Mouse (Mus musculus): ENCODE results near the gene Gpr152. TPM values are rescaled to one million over a fixed set of nuclear protein-coding genes. Genes with fewer than 3 reads are reported as not detected.
"Not testable (repeated sequence)": the region's sequence is repeated elsewhere in the genome, so short reads cannot be mapped to it uniquely, and the experiment has no call there.

The Gpr152 gene
- polyA plus RNA-seq, 1 experiment from 2014 or later: not detected

- H3K4me1 ChIP-seq (replicated peaks; ENCODE audit: control insufficient read depth, insufficient read depth, low read length): peaks cover 24% of the 10 kb centered on the region
- H3K27ac ChIP-seq: no peak overlapping the region
- ATAC-seq (ENCODE audit: low FRiP score) (no peak), DNase-seq (ENCODE audit: low spot score) (no peak)
- H3K9ac ChIP-seq: no peak overlapping the region
- WGBS: 81% methylated on average over 4 of the region's 4 CpGs
- H3K4me3 ChIP-seq (replicated peaks; ENCODE audit: low read length): no peak overlapping the region
- no peak overlapping the region for H3K4me2 ChIP-seq (replicated peaks)
- H3K36me3 ChIP-seq (replicated peaks; ENCODE audit: control insufficient read depth, insufficient read depth): peaks cover 19% of the 10 kb centered on the region
- no peaks in the 10 kb centered on the region for H3K27me3 ChIP-seq (ENCODE audit: control insufficient read depth, insufficient read depth, low read length)
- no peaks in the 10 kb centered on the region for H3K9me3 ChIP-seq (ENCODE audit: control insufficient read depth, low read length)
Measured at GRCm38 (mm10) chr19:4124432-4124831, 15.2 kb upstream of the Gpr152 start.

DNA sequence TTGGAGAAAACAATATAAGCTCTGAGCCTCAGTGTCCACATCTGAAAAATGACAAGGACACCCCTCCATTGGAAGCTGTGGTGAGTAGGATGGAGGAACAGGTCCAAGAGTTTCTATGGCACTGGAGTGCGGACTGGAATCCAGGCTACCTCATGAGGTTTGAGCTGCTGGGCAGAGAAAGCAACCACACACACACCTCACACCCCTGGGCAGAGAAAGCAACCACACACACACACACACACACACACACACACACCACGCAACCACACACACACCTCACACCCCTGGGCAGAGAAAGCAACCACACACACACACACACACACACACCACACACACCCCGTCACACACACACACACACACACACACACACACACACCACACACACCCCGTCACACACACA, 14.3 kb upstream of the Gpr152 start:
- 10% methylated on average over 4 of the region's 4 CpGs for WGBS
- peak overlapping the region; percentile 91 for H3K9ac ChIP-seq
- DNase-seq (ENCODE audit: low spot score); H3K9me3 ChIP-seq (ENCODE audit: control insufficient read depth, low read length); H3K27me3 ChIP-seq (ENCODE audit: control insufficient read depth, insufficient read depth, low read length): not testable (repeated sequence)
- H3K4me1 ChIP-seq (replicated peaks; ENCODE audit: control insufficient read depth, insufficient read depth, low read length): peaks cover 22% of the 10 kb centered on the region
- H3K36me3 ChIP-seq (replicated peaks; ENCODE audit: control insufficient read depth, insufficient read depth): peaks cover 26% of the 10 kb centered on the region
- peak; percentile 42 for ATAC-seq (ENCODE audit: low FRiP score)
- peak overlapping the region; percentile 83 for H3K4me3 ChIP-seq (replicated peaks; ENCODE audit: low read length)
- peak overlapping the region; percentile 63 for H3K27ac ChIP-seq
- H3K4me2 ChIP-seq (replicated peaks): peak overlapping the region; percentile 71

DNA sequence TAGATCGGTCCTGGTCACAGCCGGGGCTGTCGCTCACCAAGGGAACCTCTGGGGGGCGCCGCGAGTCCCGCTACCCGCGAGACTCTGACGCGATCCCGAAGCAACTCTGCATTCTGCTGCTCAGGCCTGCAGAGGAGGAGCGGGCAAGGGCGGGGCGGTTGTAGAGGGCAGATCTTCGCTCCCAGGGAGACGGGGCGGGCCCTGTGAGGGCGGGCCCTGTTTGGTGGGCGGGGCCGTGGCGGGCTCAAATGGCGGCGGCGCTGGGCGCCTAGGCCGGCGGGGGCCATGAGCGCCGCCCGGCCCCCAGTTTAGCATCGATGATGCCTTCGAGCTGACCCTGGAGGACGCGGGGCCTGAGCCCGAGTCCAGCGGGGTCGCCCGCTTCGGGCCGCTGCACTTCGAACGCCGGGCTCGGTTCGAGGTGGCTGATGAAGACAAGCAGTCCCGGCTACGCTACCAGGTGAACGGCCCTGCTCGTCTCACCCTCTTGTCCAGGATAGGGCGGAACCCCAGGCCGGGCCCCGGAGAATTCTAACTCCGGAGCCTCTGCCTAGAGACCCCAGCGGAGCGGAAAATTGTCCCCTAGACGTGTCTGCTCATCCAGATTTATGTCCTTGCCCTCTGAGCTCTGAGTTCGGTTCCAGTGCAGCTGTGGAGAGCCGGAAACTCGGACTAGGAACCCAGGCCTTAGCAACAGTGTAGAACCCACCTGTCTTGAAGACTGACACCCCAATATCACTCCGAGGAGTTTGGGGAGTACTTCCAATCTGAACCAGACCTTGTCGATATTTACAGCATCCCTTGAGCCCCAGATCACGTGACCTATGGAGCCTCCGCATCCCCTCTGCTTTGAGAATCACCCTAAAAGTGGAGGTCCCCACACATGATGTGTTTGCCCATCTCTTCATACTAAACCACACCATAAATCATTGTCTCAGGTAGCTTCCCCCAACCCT, 13.6 kb upstream of the Gpr152 start, which contains the start of gene Aip:
Gene Aip (minus strand): TSS at position 118 of the 956 bp plus-strand sequence.
- ATAC-seq (ENCODE audit: low FRiP score) (peak; percentile 94), DNase-seq (ENCODE audit: low spot score) (peak; percentile 96)
- H3K9ac ChIP-seq: peak within 1 kb of the TSS; percentile 91
- H3K4me2 ChIP-seq (replicated peaks): peak within 1 kb of the TSS; percentile 71
- peaks cover 29% of the 10 kb centered on the region for H3K36me3 ChIP-seq (replicated peaks; ENCODE audit: control insufficient read depth, insufficient read depth)
- peak within 1 kb of the TSS; percentile 83 for H3K4me3 ChIP-seq (replicated peaks; ENCODE audit: low read length)
- H3K27ac ChIP-seq: peak within 1 kb of the TSS; percentile 81
- peaks cover 15% of the 10 kb centered on the region for H3K4me1 ChIP-seq (replicated peaks; ENCODE audit: control insufficient read depth, insufficient read depth, low read length)
- H3K27me3 ChIP-seq (ENCODE audit: control insufficient read depth, insufficient read depth, low read length): no peaks in the 10 kb centered on the region
- under 1% methylated on average over 63 of the region's 64 CpGs for WGBS
- no peaks in the 10 kb centered on the region for H3K9me3 ChIP-seq (ENCODE audit: control insufficient read depth, low read length)

- Histone ChIP-seq H3K9ac (peak overlapping the region; percentile 91), H3K4me2 (replicated peaks) (peak overlapping the region; percentile 71), H3K4me3 (replicated peaks; ENCODE audit: low read length) (peak overlapping the region; percentile 83), H3K4me1 (replicated peaks; ENCODE audit: control insufficient read depth, insufficient read depth, low read length) (peaks cover 15% of the 10 kb centered on the region), H3K9me3 (ENCODE audit: control insufficient read depth, low read length) (no peaks in the 10 kb centered on the region), H3K27ac (no peak overlapping the region), H3K36me3 (replicated peaks; ENCODE audit: control insufficient read depth, insufficient read depth) (peaks cover 38% of the 10 kb centered on the region), H3K27me3 (ENCODE audit: control insufficient read depth, insufficient read depth, low read length) (no peaks in the 10 kb centered on the region)
- DNase-seq (ENCODE audit: low spot score): no peak
- WGBS: 69% methylated on average over 7 of the region's 7 CpGs
- no peak for ATAC-seq (ENCODE audit: low FRiP score)
Measured at GRCm38 (mm10) chr19:4126759-4127495, 12.7 kb upstream of the Gpr152 start.

GRCm38 (mm10) chr19:4129462-4129861, 10.1 kb upstream of the Gpr152 start:
- 94% methylated on average over 7 of the region's 7 CpGs for WGBS
- ATAC-seq (ENCODE audit: low FRiP score) (no peak), DNase-seq (ENCODE audit: low spot score) (no peak)
- Histone ChIP-seq H3K36me3 (replicated peaks; ENCODE audit: control insufficient read depth, insufficient read depth) (peaks cover 55% of the 10 kb centered on the region), H3K27ac (no peak overlapping the region), H3K27me3 (ENCODE audit: control insufficient read depth, insufficient read depth, low read length) (no peaks in the 10 kb centered on the region), H3K9ac (no peak overlapping the region), H3K4me3 (replicated peaks; ENCODE audit: low read length) (no peak overlapping the region), H3K4me2 (replicated peaks) (no peak overlapping the region), H3K9me3 (ENCODE audit: control insufficient read depth, low read length) (no peaks in the 10 kb centered on the region), H3K4me1 (replicated peaks; ENCODE audit: control insufficient read depth, insufficient read depth, low read length) (peaks cover 15% of the 10 kb centered on the region)

DNA sequence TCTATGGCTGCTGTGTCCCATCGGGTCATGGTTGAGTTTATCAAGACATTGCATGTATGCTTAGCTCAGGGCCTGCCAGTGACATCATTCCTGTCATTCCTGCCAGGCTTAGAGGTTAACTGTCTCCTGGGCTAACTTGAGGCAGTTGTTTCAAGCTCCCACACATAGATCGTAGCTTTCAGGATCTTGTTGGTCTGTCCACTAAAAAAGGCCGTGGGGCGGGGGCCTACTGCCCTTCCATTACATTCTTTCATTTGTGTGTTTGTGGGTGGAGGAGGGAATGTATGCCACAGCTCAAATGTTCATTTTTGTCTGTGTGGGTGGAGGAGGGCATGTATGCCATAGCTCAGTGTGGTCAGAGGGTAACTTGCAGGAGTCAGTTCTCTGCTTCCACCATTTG, 9.5 kb upstream of the Gpr152 start:
- ATAC-seq (ENCODE audit: low FRiP score) (no peak), DNase-seq (ENCODE audit: low spot score) (no peak)
- 90% methylated on average over 4 of the region's 4 CpGs for WGBS
- Histone ChIP-seq H3K9me3 (ENCODE audit: control insufficient read depth, low read length) (no peaks in the 10 kb centered on the region), H3K27me3 (ENCODE audit: control insufficient read depth, insufficient read depth, low read length) (no peaks in the 10 kb centered on the region), H3K27ac (no peak overlapping the region), H3K4me3 (replicated peaks; ENCODE audit: low read length) (no peak overlapping the region), H3K9ac (no peak overlapping the region), H3K4me2 (replicated peaks) (no peak overlapping the region), H3K4me1 (replicated peaks; ENCODE audit: control insufficient read depth, insufficient read depth, low read length) (peaks cover 15% of the 10 kb centered on the region), H3K36me3 (replicated peaks; ENCODE audit: control insufficient read depth, insufficient read depth) (peaks cover 55% of the 10 kb centered on the region)

GRCm38 (mm10) chr19:4131075-4131474, 8.5 kb upstream of the Gpr152 start:
- Histone ChIP-seq H3K4me1 (replicated peaks; ENCODE audit: control insufficient read depth, insufficient read depth, low read length) (peaks cover 15% of the 10 kb centered on the region), H3K9ac (no peak overlapping the region), H3K4me3 (replicated peaks; ENCODE audit: low read length) (no peak overlapping the region), H3K36me3 (replicated peaks; ENCODE audit: control insufficient read depth, insufficient read depth) (peaks cover 55% of the 10 kb centered on the region), H3K4me2 (replicated peaks) (no peak overlapping the region), H3K27me3 (ENCODE audit: control insufficient read depth, insufficient read depth, low read length) (no peaks in the 10 kb centered on the region), H3K9me3 (ENCODE audit: control insufficient read depth, low read length) (no peaks in the 10 kb centered on the region), H3K27ac (no peak overlapping the region)
- WGBS: 93% methylated on average over 5 of the region's 5 CpGs
- DNase-seq (ENCODE audit: low spot score) (no peak), ATAC-seq (ENCODE audit: low FRiP score) (no peak)

DNA sequence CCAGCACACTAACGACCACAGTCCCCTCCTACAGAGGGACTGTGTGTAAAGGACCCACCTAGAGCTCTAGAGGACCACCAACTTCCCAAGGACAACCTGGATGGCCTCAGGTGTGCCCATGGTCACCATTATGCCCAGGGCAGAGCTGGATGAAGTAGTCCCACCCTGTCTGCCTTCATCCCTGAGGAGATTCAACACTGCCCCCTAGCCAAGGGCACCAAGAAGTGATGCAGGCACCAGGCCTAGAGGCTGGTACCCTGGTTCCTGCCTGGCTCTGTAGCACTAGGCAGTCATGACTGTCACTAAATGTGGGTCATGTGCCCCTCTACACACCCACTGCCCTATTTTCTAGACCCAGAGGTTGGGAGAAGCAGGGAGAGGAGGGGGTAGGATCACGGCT, 7.8 kb upstream of the Gpr152 start:
- Histone ChIP-seq H3K36me3 (replicated peaks; ENCODE audit: control insufficient read depth, insufficient read depth) (peaks cover 55% of the 10 kb centered on the region), H3K27ac (no peak overlapping the region), H3K9ac (no peak overlapping the region), H3K27me3 (ENCODE audit: control insufficient read depth, insufficient read depth, low read length) (no peaks in the 10 kb centered on the region), H3K4me1 (replicated peaks; ENCODE audit: control insufficient read depth, insufficient read depth, low read length) (peaks cover 10% of the 10 kb centered on the region), H3K4me3 (replicated peaks; ENCODE audit: low read length) (no peak overlapping the region), H3K9me3 (ENCODE audit: control insufficient read depth, low read length) (no peaks in the 10 kb centered on the region), H3K4me2 (replicated peaks) (no peak overlapping the region)
- 84% methylated on average over 2 of the region's 2 CpGs for WGBS
- no peak for DNase-seq (ENCODE audit: low spot score)
- ATAC-seq (ENCODE audit: low FRiP score): no peak

DNA sequence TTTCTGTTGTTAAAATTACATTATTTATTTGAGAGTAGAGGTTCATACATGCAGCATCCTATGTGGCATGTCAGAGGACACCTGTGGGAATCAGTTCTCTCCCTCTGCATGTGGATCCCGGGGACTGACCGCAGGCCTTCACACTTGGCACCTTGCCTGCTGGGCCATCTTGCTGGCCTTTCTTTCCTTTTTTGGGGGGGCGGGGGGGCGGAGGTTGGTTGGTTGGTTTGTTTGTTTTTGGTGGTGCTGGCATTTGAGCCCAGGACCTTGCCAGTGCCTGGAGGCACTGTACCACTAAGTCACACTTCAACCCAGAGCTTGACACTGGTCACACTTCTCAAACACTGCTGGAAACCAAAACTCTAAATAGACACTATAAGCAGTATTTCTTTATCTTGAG, 5.2 kb upstream of the Gpr152 start:
- peaks cover 37% of the 10 kb centered on the region for H3K36me3 ChIP-seq (replicated peaks; ENCODE audit: control insufficient read depth, insufficient read depth)
- H3K4me2 ChIP-seq (replicated peaks): no peak overlapping the region
- no peaks in the 10 kb centered on the region for H3K9me3 ChIP-seq (ENCODE audit: control insufficient read depth, low read length)
- no peak for ATAC-seq (ENCODE audit: low FRiP score)
- H3K9ac ChIP-seq: no peak overlapping the region
- DNase-seq (ENCODE audit: low spot score): no peak
- 95% methylated on average over 4 of the region's 4 CpGs for WGBS
- H3K27me3 ChIP-seq (ENCODE audit: control insufficient read depth, insufficient read depth, low read length): no peaks in the 10 kb centered on the region
- no peaks in the 10 kb centered on the region for H3K4me1 ChIP-seq (replicated peaks; ENCODE audit: control insufficient read depth, insufficient read depth, low read length)
- no peak overlapping the region for H3K27ac ChIP-seq
- H3K4me3 ChIP-seq (replicated peaks; ENCODE audit: low read length): no peak overlapping the region

All from hindbrain, embryonic 14.5 days (tissue).